Mouse (Mus musculus): ENCODE results near the gene Wdr54. TPM values are rescaled to one million over a fixed set of nuclear protein-coding genes. Genes with fewer than 3 reads are reported as not detected.

Gene Wdr54
- total and polyA plus RNA-seq, 2 experiments from 2014 or later: 12.7 to 21.5 TPM

DNA sequence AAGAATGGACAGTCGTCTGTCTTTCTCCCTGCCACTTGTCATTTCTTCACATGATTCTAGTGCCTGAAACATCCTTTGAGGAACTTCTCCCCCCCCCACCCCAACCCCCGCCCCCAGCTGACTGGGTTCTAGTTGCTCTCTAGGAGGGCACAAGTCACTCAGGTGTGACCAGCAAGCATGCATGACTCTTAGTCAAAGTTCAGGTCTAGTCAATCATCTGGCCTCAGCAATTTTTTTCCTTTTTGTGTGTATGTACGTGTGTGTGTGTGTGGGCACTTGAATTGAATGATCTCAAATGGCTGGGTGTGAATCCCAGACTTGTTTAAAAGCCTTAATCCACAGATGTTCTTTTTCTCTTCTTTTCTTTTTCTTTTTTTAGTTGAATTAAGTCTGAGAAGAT lies 22.0 kb downstream of the Wdr54 start:
- no peak for ATAC-seq (ENCODE audit: low FRiP score)
- TF ChIP-seq CTCF (IDR thresholded peaks at IDR 0.05): no peak
- Histone ChIP-seq H3K9ac (replicated peaks; ENCODE audit: low read length, poor library complexity, severe bottlenecking) (no peak overlapping the region), H3K27me3 (ENCODE audit: insufficient read depth, low read length) (peaks cover 7% of the 10 kb centered on the region), H3K9me3 (ENCODE audit: low read length) (no peaks in the 10 kb centered on the region), H3K4me3 (ENCODE audit: low read depth, low read length) (no peak overlapping the region), H3K4me2 (ENCODE audit: low read depth, low read length, poor library complexity, severe bottlenecking) (no peak overlapping the region), H3K27ac (ENCODE audit: low read depth, low read length) (no peak overlapping the region), H3K36me3 (ENCODE audit: insufficient read depth, low read length) (no peaks in the 10 kb centered on the region), H3K4me1 (ENCODE audit: insufficient read depth, low read length) (no peaks in the 10 kb centered on the region)
- 81% methylated on average over 3 of the region's 3 CpGs for WGBS
- no peak for DNase-seq (ENCODE audit: low spot score)

DNA sequence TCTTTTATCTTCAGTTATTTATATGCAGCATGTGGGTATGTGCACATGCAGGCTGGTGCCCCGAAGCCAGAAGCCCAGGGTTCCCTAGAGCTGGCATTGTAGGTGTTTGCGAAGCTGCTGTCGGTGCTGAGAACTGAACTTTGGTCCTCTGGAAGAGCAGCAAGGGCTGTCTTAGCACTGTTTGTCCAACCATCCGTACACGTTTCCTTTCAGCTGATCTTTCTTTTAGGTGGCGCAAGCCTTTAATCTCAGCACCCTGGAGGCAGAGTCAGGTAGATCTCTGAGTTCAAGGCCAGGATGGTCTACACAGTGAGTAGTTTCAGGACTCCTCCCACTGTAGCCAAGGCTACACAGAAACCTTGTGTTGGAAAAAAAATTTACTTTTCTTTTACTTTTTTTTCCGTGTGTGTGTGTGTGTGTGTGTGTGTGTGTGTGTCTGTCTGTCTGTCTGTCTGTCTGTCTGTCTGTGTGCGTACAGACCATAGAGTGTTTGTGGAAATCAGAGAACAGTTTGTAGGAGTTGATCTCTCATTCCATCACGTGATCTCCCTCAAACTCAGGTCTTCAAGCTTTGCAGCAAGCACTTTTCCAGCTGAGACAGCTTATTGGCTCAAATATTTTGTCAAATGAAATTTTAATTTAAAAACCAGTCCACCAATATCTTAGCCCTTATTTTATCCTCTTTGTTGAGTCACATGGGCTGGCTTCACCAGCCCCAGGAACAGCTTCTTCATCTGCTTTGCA lies 23.8 kb downstream of the Wdr54 start:
- TF ChIP-seq CTCF (IDR thresholded peaks at IDR 0.05): no peak
- Histone ChIP-seq H3K4me1 (ENCODE audit: insufficient read depth, low read length) (no peaks in the 10 kb centered on the region), H3K27ac (ENCODE audit: low read depth, low read length) (no peak overlapping the region), H3K9ac (replicated peaks; ENCODE audit: low read length, poor library complexity, severe bottlenecking) (no peak overlapping the region), H3K36me3 (ENCODE audit: insufficient read depth, low read length) (no peaks in the 10 kb centered on the region), H3K27me3 (ENCODE audit: insufficient read depth, low read length) (peaks cover 4% of the 10 kb centered on the region), H3K9me3 (ENCODE audit: low read length) (no peaks in the 10 kb centered on the region), H3K4me2 (ENCODE audit: low read depth, low read length, poor library complexity, severe bottlenecking) (no peak overlapping the region), H3K4me3 (ENCODE audit: low read depth, low read length) (no peak overlapping the region)
- no peak for DNase-seq (ENCODE audit: low spot score)
- no peak for ATAC-seq (ENCODE audit: low FRiP score)
- WGBS: 87% methylated on average over 9 of the region's 9 CpGs

DNA sequence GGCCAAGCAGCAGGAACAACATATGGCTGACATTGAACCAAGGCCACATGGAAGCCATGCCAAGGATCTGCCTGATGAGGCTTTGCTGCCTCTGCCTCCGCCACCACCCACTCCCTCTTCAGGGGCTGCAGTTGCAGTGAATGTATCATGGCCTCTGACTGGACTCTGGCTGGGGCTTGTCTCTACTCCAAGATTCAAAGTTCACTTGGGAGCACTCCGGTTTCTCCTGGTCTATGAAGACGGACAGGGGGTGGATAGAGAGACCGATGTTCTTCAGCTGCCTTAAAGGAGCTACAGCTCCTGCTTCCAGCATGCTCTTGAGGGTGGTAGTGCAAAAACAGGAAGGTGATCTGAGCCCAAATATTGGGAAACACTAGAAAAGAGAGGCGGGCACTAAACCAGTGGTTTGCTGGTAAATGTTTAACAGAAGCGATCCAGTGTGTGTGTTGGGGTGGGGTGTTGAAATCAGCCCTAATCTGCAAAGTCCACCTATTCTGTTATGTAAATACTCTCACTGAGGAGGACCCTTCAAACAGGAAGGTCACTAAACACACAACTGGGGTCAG lies 24.6 kb downstream of the Wdr54 start:
- DNase-seq (ENCODE audit: low spot score) (no peak), ATAC-seq (ENCODE audit: low FRiP score) (no peak)
- H3K9ac ChIP-seq (replicated peaks; ENCODE audit: low read length, poor library complexity, severe bottlenecking): no peak overlapping the region
- H3K4me3 ChIP-seq (ENCODE audit: low read depth, low read length): no peak overlapping the region
- H3K4me1 ChIP-seq (ENCODE audit: insufficient read depth, low read length): no peaks in the 10 kb centered on the region
- no peak for TF ChIP-seq CTCF (IDR thresholded peaks at IDR 0.05)
- no peaks in the 10 kb centered on the region for H3K36me3 ChIP-seq (ENCODE audit: insufficient read depth, low read length)
- no peak overlapping the region for H3K27ac ChIP-seq (ENCODE audit: low read depth, low read length)
- H3K27me3 ChIP-seq (ENCODE audit: insufficient read depth, low read length): no peaks in the 10 kb centered on the region; the same call in 1 of the 2 replicates
- no peaks in the 10 kb centered on the region for H3K9me3 ChIP-seq (ENCODE audit: low read length)
- 76% methylated on average over 6 of the region's 6 CpGs for WGBS
- H3K4me2 ChIP-seq (ENCODE audit: low read depth, low read length, poor library complexity, severe bottlenecking): no peak overlapping the region

DNA sequence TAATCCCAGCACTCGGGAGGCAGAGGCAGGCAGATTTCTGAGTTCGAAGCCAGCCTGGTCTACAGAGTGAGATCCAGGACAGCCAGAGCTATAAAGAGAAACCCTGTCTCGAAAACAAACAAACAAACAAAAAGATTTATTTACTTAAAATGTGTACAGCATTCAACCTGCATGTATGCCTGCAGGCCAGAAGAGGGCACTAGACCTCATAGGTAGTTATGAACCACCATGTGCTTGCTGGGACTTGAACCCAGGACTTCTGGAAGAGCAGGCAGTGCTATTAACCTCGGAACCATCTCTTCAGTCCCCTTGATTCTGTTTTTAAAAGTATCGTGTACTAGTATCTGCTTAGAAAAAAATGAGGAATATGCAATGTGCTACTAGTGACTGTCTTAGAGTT lies 28.8 kb downstream of the Wdr54 start:
- DNase-seq (ENCODE audit: low spot score) (no peak), ATAC-seq (ENCODE audit: low FRiP score) (no peak)
- H3K4me1 ChIP-seq (ENCODE audit: insufficient read depth, low read length): no peaks in the 10 kb centered on the region; the same call in 1 of the 2 replicates
- no peak overlapping the region for H3K4me3 ChIP-seq (ENCODE audit: low read depth, low read length)
- 97% methylated on average over 5 of the region's 5 CpGs for WGBS
- H3K9me3 ChIP-seq (ENCODE audit: low read length): no peaks in the 10 kb centered on the region
- H3K9ac ChIP-seq (replicated peaks; ENCODE audit: low read length, poor library complexity, severe bottlenecking): no peak overlapping the region
- TF ChIP-seq CTCF (IDR thresholded peaks at IDR 0.05): peak; percentile 40; the same call in 1 of the 2 replicates
- H3K36me3 ChIP-seq (ENCODE audit: insufficient read depth, low read length): no peaks in the 10 kb centered on the region
- no peak overlapping the region for H3K27ac ChIP-seq (ENCODE audit: low read depth, low read length)
- H3K4me2 ChIP-seq (ENCODE audit: low read depth, low read length, poor library complexity, severe bottlenecking): no peak overlapping the region
- H3K27me3 ChIP-seq (ENCODE audit: insufficient read depth, low read length): no peaks in the 10 kb centered on the region

DNA sequence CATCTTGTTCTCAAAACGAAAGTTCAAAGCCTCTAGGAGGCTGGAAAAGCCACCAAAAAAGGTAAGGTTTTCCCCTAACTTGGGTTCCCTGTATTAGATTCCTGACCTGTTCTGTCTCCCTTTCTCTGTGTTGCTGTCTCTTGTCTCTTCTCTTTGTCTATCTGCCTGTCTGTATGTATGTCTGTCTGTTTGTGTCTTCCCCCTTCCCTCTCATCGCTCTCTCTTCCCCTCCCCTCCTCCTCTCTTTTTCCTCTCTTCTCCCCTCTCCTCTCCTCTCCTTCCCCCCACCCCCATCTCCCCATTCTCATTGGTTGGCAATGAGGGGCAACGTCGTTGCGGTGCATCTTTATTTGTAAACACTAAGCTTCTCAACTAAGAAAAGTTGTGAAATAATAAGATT lies 30.9 kb downstream of the Wdr54 start, which contains the start of gene Ino80b:
TSS of gene Ino80b (minus strand) at position 101 of the 400 bp plus-strand sequence.
- TF ChIP-seq CTCF (IDR thresholded peaks at IDR 0.05): no peak
- ATAC-seq (ENCODE audit: low FRiP score) (no peak), DNase-seq (ENCODE audit: low spot score) (no peak)
- H3K4me1 ChIP-seq (ENCODE audit: insufficient read depth, low read length): peaks cover 3% of the 10 kb centered on the region; the same call in 1 of the 2 replicates
- peak within 1 kb of the TSS; percentile 47 for H3K9ac ChIP-seq (replicated peaks; ENCODE audit: low read length, poor library complexity, severe bottlenecking)
- no peaks in the 10 kb centered on the region for H3K36me3 ChIP-seq (ENCODE audit: insufficient read depth, low read length)
- H3K4me3 ChIP-seq (ENCODE audit: low read depth, low read length): peak within 1 kb of the TSS; percentile 66
- H3K27ac ChIP-seq (ENCODE audit: low read depth, low read length): no peak within 1 kb of the TSS
- no peaks in the 10 kb centered on the region for H3K27me3 ChIP-seq (ENCODE audit: insufficient read depth, low read length)
- 19% methylated on average over 5 of the region's 5 CpGs for WGBS
- no peaks in the 10 kb centered on the region for H3K9me3 ChIP-seq (ENCODE audit: low read length)
- H3K4me2 ChIP-seq (ENCODE audit: low read depth, low read length, poor library complexity, severe bottlenecking): peak within 1 kb of the TSS; percentile 80

DNA sequence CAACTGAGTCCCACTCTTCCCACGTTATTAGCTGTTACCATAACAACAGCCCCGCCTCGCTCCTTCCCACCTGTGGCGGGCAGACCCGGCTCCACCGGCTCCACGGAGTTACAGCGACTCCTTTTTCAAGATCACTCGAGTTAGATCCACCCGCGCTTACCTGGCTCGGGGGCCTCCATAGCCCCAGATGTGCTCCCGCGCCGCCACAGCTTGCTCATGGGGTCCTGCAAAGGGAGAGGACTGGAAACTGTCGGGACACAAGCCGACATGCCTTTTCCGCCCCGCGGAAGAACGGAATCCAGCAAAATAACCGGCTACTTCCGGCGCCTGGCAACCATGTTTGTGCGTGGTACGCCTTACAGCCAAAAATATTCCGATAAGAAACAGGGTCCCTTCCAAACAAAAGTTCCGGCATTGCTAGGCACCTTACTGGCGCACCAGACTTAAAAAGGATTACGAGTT lies 31.3 kb downstream of the Wdr54 start:
- H3K4me3 ChIP-seq (ENCODE audit: low read depth, low read length): peak overlapping the region; percentile 66
- H3K4me1 ChIP-seq (ENCODE audit: insufficient read depth, low read length): peaks cover 7% of the 10 kb centered on the region; the same call in 1 of the 2 replicates
- H3K36me3 ChIP-seq (ENCODE audit: insufficient read depth, low read length): no peaks in the 10 kb centered on the region
- ATAC-seq (ENCODE audit: low FRiP score) (peak; percentile 32; the same call in 1 of the 2 replicates), DNase-seq (ENCODE audit: low spot score) (peak; percentile 98)
- H3K27me3 ChIP-seq (ENCODE audit: insufficient read depth, low read length): no peaks in the 10 kb centered on the region
- WGBS: under 1% methylated on average over 30 of the region's 30 CpGs
- H3K9me3 ChIP-seq (ENCODE audit: low read length): no peaks in the 10 kb centered on the region
- no peak for TF ChIP-seq CTCF (IDR thresholded peaks at IDR 0.05)
- no peak overlapping the region for H3K27ac ChIP-seq (ENCODE audit: low read depth, low read length)
- H3K4me2 ChIP-seq (ENCODE audit: low read depth, low read length, poor library complexity, severe bottlenecking): peak overlapping the region; percentile 80
- H3K9ac ChIP-seq (replicated peaks; ENCODE audit: low read length, poor library complexity, severe bottlenecking): peak overlapping the region; percentile 47

All from midbrain, postnatal 0 days (tissue).